Mouse (Mus musculus) brain, embryonic 14.5 days (tissue): Measurements from ENCODE around the gene Nemf.

Source experiments
- CTCF ChIP-seq: fragments of 200-500 bp; IDR thresholded peaks from 2 replicates; pipeline ENCODE4 v1.5.1; 2012; ENCODE audit warnings: inconsistent platforms, mild to moderate bottlenecking, moderate library complexity, borderline replicate concordance; ENCODE audit not compliant: insufficient read depth, insufficient read length; ENCODE audit errors: extremely low read depth
- POLR2A ChIP-seq: fragments of 200-500 bp; IDR thresholded peaks from 2 replicates; pipeline ENCODE4 v1.6.1; 2012; ENCODE audit warnings: mild to moderate bottlenecking, inconsistent platforms, borderline replicate concordance; ENCODE audit not compliant: poor library complexity, insufficient read depth, insufficient read length, severe bottlenecking; ENCODE audit errors: extremely low read depth

DNA sequence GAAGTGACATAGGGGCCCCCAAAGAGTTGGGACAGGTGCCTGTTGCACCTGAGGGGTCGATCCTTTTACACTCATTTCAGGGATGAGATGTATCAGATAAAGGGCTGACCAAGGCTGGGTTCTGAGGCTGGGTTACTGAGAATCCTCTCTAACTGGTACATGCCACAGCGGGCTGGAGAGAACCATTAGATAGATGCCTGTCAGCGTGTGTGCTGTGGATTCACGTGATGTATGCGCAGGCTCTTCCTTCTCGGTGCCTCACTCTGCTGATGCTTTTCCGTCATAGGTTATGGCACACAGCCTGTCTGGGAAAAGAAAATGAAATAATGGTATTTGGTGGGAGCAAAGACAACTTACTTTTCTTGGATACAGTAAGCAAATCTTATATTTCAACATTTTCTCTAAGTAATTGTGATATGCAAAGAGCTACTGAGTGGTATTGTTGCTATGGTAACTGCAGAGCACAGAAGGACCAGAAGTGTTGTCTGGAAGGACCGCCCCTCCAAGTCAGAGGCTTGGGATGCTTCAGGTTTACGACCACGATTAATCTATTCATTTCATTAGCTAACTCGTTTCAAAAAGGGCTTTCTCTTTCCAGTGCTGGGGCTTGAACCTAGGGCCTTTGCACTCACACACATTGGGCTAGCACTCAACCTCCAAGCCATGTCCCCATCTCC, 88.9 kb downstream of the Nemf start:
- no peak for TF ChIP-seq POLR2A
- TF ChIP-seq CTCF, result no peak
